Mouse (Mus musculus) forebrain, embryonic 12.5 days (tissue): ENCODE data around the gene Gm13083. TPM values are rescaled to one million over a fixed set of nuclear protein-coding genes. Genes with fewer than 3 reads are reported as not detected.
"Not testable (repeated sequence)": the region's sequence is repeated elsewhere in the genome, so short reads cannot be mapped to it uniquely, and the experiment has no call there.

Source experiments
- ATAC-seq: fragments of 200-750 bp; cut with Nextera tagmentation; 2 replicates; pipeline ENCODE4 v1.8.0; 2017; ENCODE audit warnings: moderate TSS enrichment; ENCODE audit not compliant: low FRiP score
- H3K27ac ChIP-seq: fragments of 300-500 bp; sonication (generic); 2 replicates; pipeline ENCODE4 v1.5.1; 2016; ENCODE audit warnings: mild to moderate bottlenecking
- H3K27me3 ChIP-seq: fragments of 300-500 bp; sonication (generic); 2 replicates; pipeline ENCODE4 v1.6.1; 2016; ENCODE audit warnings: mild to moderate bottlenecking
- H3K36me3 ChIP-seq: fragments of 300-500 bp; sonication (generic); replicated peaks from 2 replicates; pipeline ENCODE4 v1.6.1; 2016; ENCODE audit warnings: mild to moderate bottlenecking
- H3K4me1 ChIP-seq: fragments of 300-500 bp; sonication (generic); 2 replicates; pipeline ENCODE4 v1.6.1; 2016
- H3K4me2 ChIP-seq: fragments of 300-500 bp; sonication (generic); 2 replicates; pipeline ENCODE4 v1.6.1; 2016; ENCODE audit warnings: mild to moderate bottlenecking, moderate library complexity
- H3K4me3 ChIP-seq: fragments of 300-500 bp; sonication (generic); replicated peaks from 2 replicates; pipeline ENCODE4 v1.5.1; 2016; ENCODE audit warnings: mild to moderate bottlenecking
- H3K9ac ChIP-seq: fragments of 300-500 bp; sonication (generic); 2 replicates; pipeline ENCODE4 v1.6.1; 2016; ENCODE audit warnings: mild to moderate bottlenecking
- H3K9me3 ChIP-seq: fragments of 300-500 bp; sonication (generic); 2 replicates; pipeline ENCODE4 v1.6.1; 2016
- WGBS: fragments of 180-500 bp; shearing (Covaris S2); methylation state at CpG from one replicate; pipeline ENCODE4 v1.1.7; 2016; 5-methylcytosine and 5-hydroxymethylcytosine counted together
- polyA plus RNA-seq: library from polyadenylated mRNA; unstranded; fragments of >200 nt; fragmentation: Nextera tagmentation; extraction: Ambion mirVana; gene quantifications from 2 replicates; pipeline ENCODE4 v1.2.1, GENCODE M21; 2016

Gm13083 gene
- not detected in 2 replicates for polyA plus RNA-seq

GRCm38 (mm10) chr4:143614703-143615102, at the start of gene Gm13083:
Gene Gm13083, plus strand, starts transcription at chr4:143615003.
- not testable (repeated sequence) for H3K4me2 ChIP-seq, H3K4me1 ChIP-seq, ATAC-seq, H3K27ac ChIP-seq, H3K4me3 ChIP-seq, H3K27me3 ChIP-seq, H3K36me3 ChIP-seq, H3K9ac ChIP-seq
- peaks cover 17% of the 10 kb centered on the region for H3K9me3 ChIP-seq

GRCm38 (mm10) chr4:143611927-143612326, 2.9 kb upstream of the Gm13083 start:
- H3K36me3 ChIP-seq, H3K4me1 ChIP-seq, H3K4me3 ChIP-seq, H3K27ac ChIP-seq, H3K4me2 ChIP-seq, ATAC-seq, H3K27me3 ChIP-seq, H3K9ac ChIP-seq, H3K9me3 ChIP-seq: not testable (repeated sequence)
- WGBS, result 87% methylated on average over 9 of the region's 9 CpGs

- not testable (repeated sequence) for H3K9ac ChIP-seq, H3K36me3 ChIP-seq, H3K4me1 ChIP-seq, H3K4me2 ChIP-seq, H3K27me3 ChIP-seq, ATAC-seq, H3K27ac ChIP-seq, H3K4me3 ChIP-seq
- H3K9me3 ChIP-seq, result peaks cover 17% of the 10 kb centered on the region; the same call in 1 of the 2 replicates
- WGBS, result 81% methylated on average over 4 of the region's 4 CpGs
These were observed 3.3 kb downstream of the Gm13083 start for GRCm38 (mm10) chr4:143618101-143618500.

- not testable (repeated sequence) for H3K27ac ChIP-seq, H3K9ac ChIP-seq, H3K27me3 ChIP-seq, H3K4me1 ChIP-seq, H3K4me2 ChIP-seq, H3K4me3 ChIP-seq, H3K36me3 ChIP-seq, ATAC-seq
- 0 out of 2 replicates have a peak, but pooled peaks cover 10% of the 10 kb centered on the region for H3K9me3 ChIP-seq
These were observed 42.3 kb downstream of the Gm13083 start, which contains the start of gene Gm13088 for GRCm38 (mm10) chr4:143657146-143657545. Gene Gm13088, minus strand, starts transcription at chr4:143657246.

Other genes starting within 250 kb of the Gm13083 start
- gene Pramel1, start 220.6 kb upstream of the Gm13083 start, polyA plus RNA-seq, result not detected in 2 replicates
- 18.7 and 23.4 TPM in 2 replicates for gene Pramef8, start 202.6 kb upstream of the Gm13083 start, polyA plus RNA-seq
- gene Oog4, start 164.7 kb upstream of the Gm13083 start, polyA plus RNA-seq, result not detected in 2 replicates
- gene Gm13043, start 103.7 kb upstream of the Gm13083 start, polyA plus RNA-seq, result not detected in 2 replicates
- gene Gm13040, start 79.0 kb upstream of the Gm13083 start, polyA plus RNA-seq, result not detected in 2 replicates
- gene BC080695, start 63.3 kb upstream of the Gm13083 start, polyA plus RNA-seq, result not detected in 2 replicates
- not detected in 2 replicates for gene Gm13057, start 63.3 kb upstream of the Gm13083 start, polyA plus RNA-seq
- gene Gm13088, start 42.2 kb downstream of the Gm13083 start, polyA plus RNA-seq, result not detected in 2 replicates
- not detected in 2 replicates for gene Gm13089, start 87.7 kb downstream of the Gm13083 start, polyA plus RNA-seq
- not detected in 2 replicates for gene Gm13078, start 104.5 kb downstream of the Gm13083 start, polyA plus RNA-seq
- gene Gm13023, start 174.3 kb downstream of the Gm13083 start, polyA plus RNA-seq, result not detected in 2 replicates
- not detected in 2 replicates for gene Gm13084, start 201.1 kb downstream of the Gm13083 start, polyA plus RNA-seq
- gene Gm13103, start 231.5 kb downstream of the Gm13083 start, polyA plus RNA-seq, result not detected in 2 replicates